Mouse (Mus musculus) frontal cortex, postnatal 36 days (tissue): ENCODE results near the gene Pou3f4.
A peak's percentile ranks its signal among the peaks of the same experiment; 100 is the strongest.
"Not testable (repeated sequence)": the region's sequence is repeated elsewhere in the genome, so short reads cannot be mapped to it uniquely, and the experiment has no call there.

Source experiments
- DNase-seq, 2 experiments: peaks; one replicate each; pipeline ENCODE4 v3.0.0; 2022; ENCODE audit warnings: low spot score in 2 of 2

Pou3f4 gene

GRCm38 (mm10) chrX:110814151-110814571, at the start of gene Pou3f4:
Gene Pou3f4, plus strand, starts transcription at chrX:110814280.
- peak; percentile 74 to 85 for DNase-seq

DNA sequence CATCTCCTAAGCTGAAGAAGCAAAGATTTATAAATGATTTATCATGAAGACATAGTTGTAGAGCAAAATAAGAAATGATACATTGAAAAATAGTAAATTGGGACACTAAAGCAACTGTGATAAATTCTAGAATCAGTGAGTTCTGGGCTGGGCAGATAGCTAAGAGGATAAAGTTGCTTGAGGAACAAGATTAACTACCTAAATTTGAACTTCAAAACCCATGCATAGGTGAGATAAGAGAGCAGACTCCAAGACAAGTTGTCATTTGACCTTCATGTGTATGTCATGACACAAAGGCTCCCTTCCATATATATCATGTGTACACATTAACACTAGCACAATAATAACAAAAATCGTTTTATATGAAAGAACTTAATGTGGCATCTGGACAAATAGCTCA, 48.1 kb upstream of the Pou3f4 start:
- no peak for DNase-seq

- DNase-seq = not testable (repeated sequence)
Observed at GRCm38 (mm10) chrX:110774807-110775206, 39.3 kb upstream of the Pou3f4 start.

DNA sequence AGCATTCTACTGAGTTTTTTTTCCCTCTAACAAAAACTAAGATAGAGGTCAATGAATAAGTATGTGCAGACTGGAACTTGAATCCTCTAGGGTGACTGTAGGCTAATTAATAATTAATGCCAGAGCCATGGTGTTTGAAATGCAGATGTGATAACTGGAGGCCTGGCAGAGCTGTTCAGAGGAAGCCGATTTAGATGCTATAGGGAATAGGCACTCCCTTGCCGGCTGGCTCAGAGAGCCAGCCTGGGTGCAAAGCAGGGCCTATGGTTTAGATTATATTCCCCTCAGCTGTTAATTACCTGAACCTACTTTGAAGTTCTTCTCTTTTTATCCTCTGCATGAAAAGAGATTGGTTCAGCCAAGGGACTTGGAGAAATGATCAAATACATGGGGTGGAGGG, 11.6 kb upstream of the Pou3f4 start:
- no peak for DNase-seq

DNA sequence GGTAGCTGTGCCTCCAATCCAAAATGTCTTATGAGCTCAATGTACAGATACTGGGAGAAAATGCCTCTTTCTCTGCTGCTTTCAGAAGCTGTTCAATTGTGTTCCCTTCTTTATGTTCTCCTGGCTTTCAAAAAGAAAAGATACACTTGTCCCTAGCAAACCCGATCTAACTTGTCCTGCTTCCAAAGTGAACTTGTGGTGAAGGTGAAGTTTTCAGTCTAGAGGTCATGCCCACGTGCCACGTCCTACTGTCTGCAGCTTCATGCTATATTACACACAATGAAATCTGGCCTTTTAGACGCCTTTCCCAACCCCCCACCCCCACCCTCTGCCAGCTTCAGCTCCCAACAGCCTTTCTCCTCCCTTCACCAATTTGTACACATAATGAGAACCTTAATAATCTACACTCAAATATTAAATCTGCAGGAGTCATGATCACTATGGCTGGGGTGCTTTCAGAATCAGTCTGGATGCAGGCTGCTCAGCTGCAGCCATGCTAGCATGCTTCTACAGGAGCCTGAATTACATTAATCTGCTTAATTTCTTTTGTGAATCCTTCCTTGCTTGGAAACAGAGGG, 4.0 kb upstream of the Pou3f4 start:
- DNase-seq = no peak

DNA sequence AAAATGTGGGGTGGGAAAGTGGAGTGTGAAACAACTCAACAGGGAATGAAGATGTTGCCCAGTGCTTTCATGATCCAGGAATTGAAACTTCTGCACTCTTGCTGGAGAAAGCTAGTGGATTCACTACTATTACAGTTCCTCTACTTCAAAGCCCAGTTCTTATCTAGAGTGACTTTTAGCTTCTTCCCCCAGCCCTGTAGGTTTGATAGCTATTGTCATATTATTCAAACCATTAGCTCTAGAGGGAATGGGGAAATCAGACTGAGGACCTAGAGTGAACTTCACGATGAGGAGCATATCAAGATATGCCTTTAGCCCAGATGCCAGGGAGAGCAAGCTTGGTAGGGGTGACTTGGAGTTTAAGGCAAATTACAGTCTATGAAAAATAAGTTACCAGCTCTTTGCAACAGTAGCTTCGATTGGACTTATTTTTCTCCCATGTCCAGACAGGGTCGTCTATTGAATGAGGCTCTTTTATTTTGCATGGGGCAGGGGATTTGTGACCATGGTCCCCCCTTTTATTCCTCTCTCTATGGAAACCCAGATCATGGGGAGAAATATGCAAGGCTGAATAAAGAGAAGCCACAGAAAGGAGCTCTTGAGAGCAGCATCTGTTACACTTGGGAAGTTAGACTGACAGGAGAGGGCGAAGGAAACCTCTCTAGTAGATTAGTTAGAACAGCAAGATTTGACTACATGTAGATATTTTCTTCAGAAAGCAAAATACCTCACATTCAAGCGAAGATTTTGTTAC, 3.1 kb upstream of the Pou3f4 start:
- DNase-seq = no peak

DNA sequence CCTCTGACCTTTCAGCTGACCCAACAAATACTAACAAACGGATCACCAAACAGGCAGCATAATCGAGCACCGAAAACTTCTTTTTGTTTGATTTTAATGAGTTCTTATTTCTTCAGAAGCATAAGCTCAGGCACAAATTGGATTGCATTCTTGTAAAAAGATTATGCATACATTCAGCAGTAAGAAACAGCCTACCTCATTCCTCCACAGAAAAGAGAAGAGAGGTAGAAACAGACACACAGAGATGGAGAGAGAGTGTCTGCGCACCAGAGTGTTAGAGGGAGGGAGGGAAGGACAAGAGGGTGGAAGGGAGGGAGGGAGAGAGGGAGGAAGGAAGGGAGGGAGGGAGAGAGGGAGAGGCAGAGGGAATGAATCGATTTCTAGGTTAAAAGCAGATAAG, 2.0 kb upstream of the Pou3f4 start:
- no peak for DNase-seq

DNA sequence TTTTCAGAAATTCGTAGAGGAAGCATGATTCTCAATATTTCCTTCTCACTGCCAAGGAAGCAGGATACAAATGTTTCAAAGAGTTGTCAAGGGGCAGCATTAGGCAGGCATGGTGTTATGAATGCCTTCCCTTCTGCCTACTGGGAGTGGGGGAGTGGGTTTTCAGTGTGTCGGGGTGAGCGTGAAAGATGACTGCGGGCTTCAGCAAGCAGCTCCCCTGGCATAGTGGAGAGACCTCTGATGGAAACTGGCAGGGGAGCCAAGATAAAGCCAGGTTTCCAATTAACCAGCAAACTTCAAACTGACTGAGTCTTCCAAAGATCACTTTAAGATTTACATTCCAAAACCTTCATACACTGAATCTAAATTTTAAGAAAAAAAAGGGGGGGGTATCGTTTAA, 679 bp upstream of the Pou3f4 start:
- DNase-seq = no peak

DNA sequence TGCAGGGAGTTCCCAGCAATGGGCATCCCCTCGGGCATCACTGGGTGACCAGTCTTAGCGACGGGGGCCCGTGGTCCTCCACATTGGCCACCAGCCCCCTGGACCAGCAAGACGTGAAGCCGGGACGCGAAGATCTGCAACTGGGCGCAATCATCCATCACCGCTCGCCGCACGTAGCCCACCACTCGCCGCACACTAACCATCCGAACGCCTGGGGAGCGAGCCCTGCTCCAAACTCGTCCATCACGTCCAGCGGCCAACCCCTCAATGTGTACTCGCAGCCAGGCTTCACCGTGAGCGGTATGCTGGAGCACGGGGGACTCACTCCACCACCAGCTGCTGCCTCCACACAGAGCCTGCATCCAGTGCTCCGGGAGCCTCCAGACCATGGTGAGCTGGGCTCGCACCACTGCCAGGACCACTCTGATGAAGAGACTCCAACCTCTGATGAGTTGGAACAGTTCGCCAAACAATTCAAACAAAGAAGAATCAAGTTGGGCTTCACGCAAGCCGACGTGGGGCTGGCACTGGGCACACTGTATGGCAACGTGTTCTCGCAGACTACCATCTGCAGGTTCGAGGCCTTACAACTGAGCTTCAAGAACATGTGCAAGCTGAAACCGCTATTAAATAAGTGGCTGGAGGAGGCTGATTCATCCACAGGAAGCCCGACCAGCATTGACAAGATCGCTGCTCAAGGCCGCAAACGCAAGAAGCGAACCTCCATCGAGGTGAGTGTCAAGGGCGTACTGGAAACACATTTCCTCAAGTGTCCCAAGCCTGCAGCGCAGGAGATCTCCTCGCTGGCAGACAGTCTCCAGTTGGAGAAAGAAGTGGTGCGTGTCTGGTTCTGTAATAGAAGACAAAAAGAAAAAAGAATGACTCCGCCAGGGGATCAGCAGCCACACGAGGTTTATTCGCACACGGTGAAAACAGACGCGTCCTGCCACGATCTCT, 790 bp downstream of the Pou3f4 start:
- DNase-seq = peak in 1 of 2 experiments; percentile 15

- DNase-seq = no peak
Observed at GRCm38 (mm10) chrX:110815549-110815930, 1.5 kb downstream of the Pou3f4 start.

DNA sequence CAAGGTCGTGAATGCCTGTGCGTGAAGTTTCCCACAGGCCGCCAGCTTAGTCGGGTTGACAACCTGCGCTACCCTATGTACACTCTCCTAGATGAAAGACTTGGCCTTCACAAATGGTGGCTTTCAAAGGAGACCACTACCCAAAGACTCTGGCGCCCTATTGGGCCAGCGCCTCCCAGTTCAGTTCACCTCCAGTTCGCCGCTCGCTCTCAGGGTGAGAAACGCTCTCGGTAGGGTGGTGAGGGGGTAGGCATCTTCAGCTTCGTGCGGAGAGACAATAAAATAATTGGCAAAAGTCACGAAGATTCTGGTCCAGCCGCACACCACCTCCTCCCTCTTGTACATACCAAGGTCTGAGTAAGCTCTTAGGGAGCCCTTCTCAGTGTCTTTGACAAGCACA, 2.5 kb downstream of the Pou3f4 start:
- peak in 1 of 2 experiments; percentile 9 for DNase-seq

GRCm38 (mm10) chrX:110817211-110817610, 3.1 kb downstream of the Pou3f4 start:
- DNase-seq = no peak

DNA sequence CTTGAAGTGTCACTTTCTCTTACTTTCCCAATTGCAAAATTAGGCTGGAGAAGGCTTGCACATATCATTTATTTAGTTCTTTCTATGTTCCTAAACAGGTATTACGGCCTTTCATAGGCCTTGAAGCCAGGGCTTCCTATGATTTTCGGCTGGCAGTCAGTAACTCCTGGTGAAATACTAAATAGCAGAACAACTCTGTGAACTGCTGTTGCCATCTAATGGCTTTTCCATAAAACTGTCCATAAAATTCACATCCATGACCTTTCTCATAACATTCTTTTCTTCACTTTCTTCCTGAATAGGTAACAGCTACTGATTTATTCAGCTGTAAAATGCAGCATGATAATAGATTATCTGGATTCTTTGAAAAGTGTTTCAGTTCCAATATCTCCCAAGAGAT, 23.4 kb downstream of the Pou3f4 start:
- no peak for DNase-seq

DNA sequence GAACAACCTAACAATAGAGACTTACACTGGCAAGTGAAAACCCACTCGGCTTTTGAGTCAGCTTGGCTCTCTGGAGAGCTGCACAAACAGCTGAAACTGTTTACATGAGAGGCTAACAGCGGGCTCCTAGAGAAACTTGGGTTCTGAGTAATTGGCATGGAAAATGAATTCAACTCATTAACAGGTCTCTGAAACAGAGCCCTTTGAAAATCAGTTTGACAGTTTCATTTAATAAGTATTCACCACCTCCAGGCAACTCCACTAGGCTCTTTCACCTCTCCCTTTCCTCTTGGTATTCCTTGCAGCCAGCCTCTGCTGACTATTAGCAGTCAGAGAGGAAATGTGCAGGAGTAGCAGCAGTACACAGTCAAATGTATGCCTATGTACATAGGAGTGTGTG, 37.2 kb downstream of the Pou3f4 start:
- DNase-seq = no peak
